Mouse (Mus musculus) forebrain, embryonic 11.5 days (tissue): ENCODE measurements around the gene Tgfbr3. TPM values are rescaled to one million over a fixed set of nuclear protein-coding genes. Genes with fewer than 3 reads are reported as not detected.

ENCODE experiments used
- ATAC-seq: fragments of 200-750 bp; cut with Nextera tagmentation; replicated peaks from 2 replicates; pipeline ENCODE4 v1.8.0; 2017; ENCODE audit warnings: moderate TSS enrichment; ENCODE audit not compliant: low FRiP score
- DNase-seq: peaks from one replicate; pipeline ENCODE4 v3.0.0-alpha.2; 2017; ENCODE audit warnings: low spot score
- H3K27ac ChIP-seq: fragments of 300-500 bp; sonication (generic); 2 replicates; pipeline ENCODE4 v1.5.1; 2014; ENCODE audit warnings: low read depth, low read length
- H3K27me3 ChIP-seq: fragments of 300-500 bp; sonication (generic); 2 replicates; pipeline ENCODE4 v1.6.1; 2014; ENCODE audit warnings: mild to moderate bottlenecking, low read length, mixed read lengths; ENCODE audit not compliant: control insufficient read depth, insufficient read depth
- H3K36me3 ChIP-seq: fragments of 300-500 bp; sonication (generic); 2 replicates; pipeline ENCODE4 v1.6.1; 2014; ENCODE audit warnings: mild to moderate bottlenecking, low read length, moderate library complexity, mixed read lengths; ENCODE audit not compliant: control insufficient read depth, insufficient read depth
- H3K4me1 ChIP-seq: fragments of 300-500 bp; sonication (generic); replicated peaks from 2 replicates; pipeline ENCODE4 v1.6.1; 2014; ENCODE audit warnings: low read length, mixed read lengths; ENCODE audit not compliant: control insufficient read depth, insufficient read depth
- H3K4me2 ChIP-seq: fragments of 300-500 bp; sonication (generic); 2 replicates; pipeline ENCODE4 v1.6.1; 2014; ENCODE audit warnings: low read depth, mild to moderate bottlenecking, low read length, moderate library complexity, mixed read lengths; ENCODE audit not compliant: severe bottlenecking
- H3K4me3 ChIP-seq: fragments of 300-500 bp; sonication (generic); 2 replicates; pipeline ENCODE4 v1.5.1; 2014; ENCODE audit warnings: low read depth, low read length
- H3K9ac ChIP-seq: fragments of 300-500 bp; sonication (generic); 2 replicates; pipeline ENCODE4 v1.6.1; 2014; ENCODE audit warnings: low read length
- H3K9me3 ChIP-seq: fragments of 300-500 bp; sonication (generic); 2 replicates; pipeline ENCODE4 v1.6.1; 2016; ENCODE audit warnings: low read length, mixed read lengths; ENCODE audit not compliant: control insufficient read depth
- WGBS: fragments of 180-500 bp; shearing (Covaris S2); extraction: QIAGEN DNeasy Blood & Tissue Kit; methylation state at CpG from one replicate; pipeline ENCODE4 v1.1.7; 2014; 5-methylcytosine and 5-hydroxymethylcytosine counted together
- polyA plus RNA-seq: library from polyadenylated mRNA; unstranded; fragments of >200 nt; fragmentation: Nextera tagmentation; extraction: Ambion mirVana; gene quantifications from 2 replicates; pipeline ENCODE4 v1.2.1, GENCODE M21; 2014

Gene Tgfbr3
- polyA plus RNA-seq, 1 experiment from 2014 or later, result 6.9 TPM

- 88% methylated on average over 8 of the region's 8 CpGs for WGBS
- H3K27me3 ChIP-seq, result no peaks in the 10 kb centered on the region
These were observed 105.1 kb downstream of the Tgfbr3 start for GRCm38 (mm10) chr5:107184158-107184883.

GRCm38 (mm10) chr5:107183537-107183936, 105.9 kb downstream of the Tgfbr3 start:
- no peak overlapping the region for H3K4me3 ChIP-seq
- no peak overlapping the region for H3K4me2 ChIP-seq
- no peaks in the 10 kb centered on the region for H3K4me1 ChIP-seq
- H3K27me3 ChIP-seq, result no peaks in the 10 kb centered on the region
- WGBS, result 85% methylated on average over 6 of the region's 6 CpGs
- H3K36me3 ChIP-seq, result no peaks in the 10 kb centered on the region
- DNase-seq (no peak), ATAC-seq (no peak)
- no peaks in the 10 kb centered on the region for H3K9me3 ChIP-seq
- no peak overlapping the region for H3K27ac ChIP-seq
- H3K9ac ChIP-seq, result no peak overlapping the region

More at GRCm38 (mm10) chr5:107184158-107184883, 105.1 kb downstream of the Tgfbr3 start:
- Histone ChIP-seq H3K4me1 (no peaks in the 10 kb centered on the region), H3K4me3 (no peak overlapping the region), H3K9me3 (no peaks in the 10 kb centered on the region), H3K4me2 (no peak overlapping the region), H3K36me3 (no peaks in the 10 kb centered on the region), H3K27ac (no peak overlapping the region), H3K9ac (no peak overlapping the region)
- ATAC-seq (no peak), DNase-seq (no peak)

GRCm38 (mm10) chr5:107182721-107183120, 106.7 kb downstream of the Tgfbr3 start:
- Histone ChIP-seq H3K36me3 (no peaks in the 10 kb centered on the region), H3K27me3 (no peaks in the 10 kb centered on the region), H3K4me2 (no peak overlapping the region), H3K9me3 (no peaks in the 10 kb centered on the region), H3K9ac (no peak overlapping the region), H3K4me1 (peaks cover under 1% of the 10 kb centered on the region; the same call in 1 of the 2 replicates), H3K4me3 (no peak overlapping the region), H3K27ac (no peak overlapping the region)
- DNase-seq (no peak), ATAC-seq (no peak)
- 91% methylated on average over 7 of the region's 7 CpGs for WGBS

GRCm38 (mm10) chr5:107181820-107182219, 107.6 kb downstream of the Tgfbr3 start:
- Histone ChIP-seq H3K4me2 (no peak overlapping the region), H3K27ac (no peak overlapping the region), H3K27me3 (no peaks in the 10 kb centered on the region), H3K4me1 (peaks cover 5% of the 10 kb centered on the region; the same call in 1 of the 2 replicates), H3K36me3 (no peaks in the 10 kb centered on the region), H3K9me3 (no peaks in the 10 kb centered on the region), H3K9ac (no peak overlapping the region), H3K4me3 (no peak overlapping the region)
- DNase-seq, result no peak
- WGBS, result 92% methylated on average over 4 of the region's 4 CpGs
- no peak for ATAC-seq

- Histone ChIP-seq H3K36me3 (no peaks in the 10 kb centered on the region), H3K4me1 (peaks cover 5% of the 10 kb centered on the region; the same call in 1 of the 2 replicates), H3K4me3 (no peak overlapping the region), H3K9me3 (no peaks in the 10 kb centered on the region), H3K4me2 (no peak overlapping the region), H3K9ac (no peak overlapping the region), H3K27me3 (no peaks in the 10 kb centered on the region), H3K27ac (no peak overlapping the region)
- no peak for DNase-seq
- 87% methylated on average over 5 of the region's 5 CpGs for WGBS
- ATAC-seq, result no peak
These were observed 110.2 kb downstream of the Tgfbr3 start for GRCm38 (mm10) chr5:107179194-107179593.

- WGBS, result 50% methylated on average over 6 of the region's 6 CpGs
- Histone ChIP-seq H3K4me3 (no peak overlapping the region), H3K27ac (no peak overlapping the region), H3K9me3 (no peaks in the 10 kb centered on the region), H3K4me2 (no peak overlapping the region), H3K36me3 (no peaks in the 10 kb centered on the region), H3K4me1 (peaks cover 5% of the 10 kb centered on the region; the same call in 1 of the 2 replicates), H3K9ac (no peak overlapping the region), H3K27me3 (no peaks in the 10 kb centered on the region)
- no peak for ATAC-seq
- no peak for DNase-seq
These were observed 111.6 kb downstream of the Tgfbr3 start for GRCm38 (mm10) chr5:107177791-107178190.

GRCm38 (mm10) chr5:107177248-107177647, 112.2 kb downstream of the Tgfbr3 start:
- 88% methylated on average over 2 of the region's 2 CpGs for WGBS
- H3K36me3 ChIP-seq, result no peaks in the 10 kb centered on the region
- H3K4me2 ChIP-seq, result no peak overlapping the region
- H3K9me3 ChIP-seq, result no peaks in the 10 kb centered on the region
- DNase-seq (no peak), ATAC-seq (no peak)
- H3K4me3 ChIP-seq, result no peak overlapping the region
- H3K4me1 ChIP-seq, result peaks cover 5% of the 10 kb centered on the region; the same call in 1 of the 2 replicates
- no peak overlapping the region for H3K27ac ChIP-seq
- H3K27me3 ChIP-seq, result no peaks in the 10 kb centered on the region
- H3K9ac ChIP-seq, result no peak overlapping the region

GRCm38 (mm10) chr5:107176796-107177195, 112.6 kb downstream of the Tgfbr3 start:
- Histone ChIP-seq H3K27ac (no peak overlapping the region), H3K4me3 (no peak overlapping the region), H3K36me3 (no peaks in the 10 kb centered on the region), H3K4me2 (no peak overlapping the region), H3K9ac (no peak overlapping the region), H3K4me1 (peaks cover 5% of the 10 kb centered on the region; the same call in 1 of the 2 replicates), H3K9me3 (no peaks in the 10 kb centered on the region), H3K27me3 (no peaks in the 10 kb centered on the region)
- ATAC-seq (no peak), DNase-seq (no peak)
- 40% methylated on average over 4 of the region's 4 CpGs for WGBS

GRCm38 (mm10) chr5:107176196-107176595, 113.2 kb downstream of the Tgfbr3 start:
- Histone ChIP-seq H3K4me2 (no peak overlapping the region), H3K4me1 (peaks cover 5% of the 10 kb centered on the region; the same call in 1 of the 2 replicates), H3K36me3 (no peaks in the 10 kb centered on the region), H3K9ac (no peak overlapping the region), H3K27ac (no peak overlapping the region), H3K9me3 (no peaks in the 10 kb centered on the region), H3K4me3 (no peak overlapping the region), H3K27me3 (no peaks in the 10 kb centered on the region)
- 78% methylated on average over 4 of the region's 4 CpGs for WGBS
- no peak for DNase-seq
- no peak for ATAC-seq
